Mouse (Mus musculus): ENCODE data around the gene Rffl.
A peak's percentile ranks its signal among the peaks of the same experiment; 100 is the strongest.

The Rffl gene

DNA sequence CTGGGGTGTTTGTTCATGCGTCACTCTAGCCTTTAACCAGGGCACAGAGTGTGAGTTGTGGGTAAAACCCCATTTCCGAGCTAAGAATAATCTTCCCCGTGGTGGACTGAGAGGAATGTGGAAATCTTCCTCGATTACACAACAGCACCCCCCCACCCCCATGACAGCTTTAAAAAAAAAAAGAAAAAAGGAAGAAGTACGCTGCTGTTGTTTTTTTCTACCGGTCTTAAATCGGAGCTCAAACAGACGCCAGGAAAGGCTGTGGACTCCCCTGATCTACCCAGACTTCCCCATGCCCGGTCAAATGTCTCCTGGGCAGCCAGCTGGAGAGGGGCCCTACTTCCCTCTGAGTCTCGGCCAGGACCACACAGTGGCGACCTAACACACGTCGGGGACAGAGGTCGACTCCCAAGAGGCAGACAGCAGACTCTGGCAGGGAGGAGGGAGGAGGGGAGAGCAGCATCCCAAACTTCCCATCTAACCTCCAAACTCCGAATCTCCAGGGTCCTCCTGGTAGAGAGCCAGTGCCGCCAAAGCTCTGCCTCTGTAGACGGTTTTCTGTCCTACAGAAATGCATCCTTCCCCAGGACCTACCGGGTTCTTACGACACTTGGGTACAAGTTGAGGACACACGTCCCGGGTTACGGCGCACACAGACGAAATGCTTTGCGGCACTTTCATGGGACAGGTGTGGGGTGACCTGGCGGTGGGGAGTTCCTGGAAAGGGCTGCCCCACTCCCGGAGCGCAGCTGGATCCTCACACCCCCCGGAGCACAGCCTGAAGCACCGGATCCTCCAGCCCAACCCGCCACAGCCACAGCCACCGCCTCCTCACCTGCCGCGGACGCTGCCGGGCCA lies 608 bp downstream of the Rffl start:
- DNase-seq, result peak; percentile 81

- no peak for DNase-seq
Measured at GRCm38 (mm10) chr11:82869506-82870172, 1.4 kb downstream of the Rffl start.

DNA sequence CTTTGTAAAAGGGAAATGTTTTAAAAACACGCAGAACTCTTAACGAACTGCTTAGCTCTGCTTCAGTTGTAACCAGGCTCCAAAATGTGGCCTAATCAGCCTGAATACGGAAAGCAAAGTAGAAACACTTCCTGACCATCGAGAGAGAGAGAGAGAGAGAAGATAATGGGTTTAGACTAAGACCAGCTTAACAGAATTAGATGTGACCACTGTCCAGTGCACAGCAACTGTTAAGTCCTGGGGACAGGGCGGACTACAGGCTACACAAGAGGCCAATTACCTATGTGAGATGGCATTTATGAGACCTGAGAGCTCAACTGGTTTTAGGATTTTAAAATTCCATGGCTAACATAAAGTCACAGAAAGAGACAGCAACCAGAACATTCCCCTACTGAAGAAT lies 3.1 kb downstream of the Rffl start:
- no peak for DNase-seq

DNA sequence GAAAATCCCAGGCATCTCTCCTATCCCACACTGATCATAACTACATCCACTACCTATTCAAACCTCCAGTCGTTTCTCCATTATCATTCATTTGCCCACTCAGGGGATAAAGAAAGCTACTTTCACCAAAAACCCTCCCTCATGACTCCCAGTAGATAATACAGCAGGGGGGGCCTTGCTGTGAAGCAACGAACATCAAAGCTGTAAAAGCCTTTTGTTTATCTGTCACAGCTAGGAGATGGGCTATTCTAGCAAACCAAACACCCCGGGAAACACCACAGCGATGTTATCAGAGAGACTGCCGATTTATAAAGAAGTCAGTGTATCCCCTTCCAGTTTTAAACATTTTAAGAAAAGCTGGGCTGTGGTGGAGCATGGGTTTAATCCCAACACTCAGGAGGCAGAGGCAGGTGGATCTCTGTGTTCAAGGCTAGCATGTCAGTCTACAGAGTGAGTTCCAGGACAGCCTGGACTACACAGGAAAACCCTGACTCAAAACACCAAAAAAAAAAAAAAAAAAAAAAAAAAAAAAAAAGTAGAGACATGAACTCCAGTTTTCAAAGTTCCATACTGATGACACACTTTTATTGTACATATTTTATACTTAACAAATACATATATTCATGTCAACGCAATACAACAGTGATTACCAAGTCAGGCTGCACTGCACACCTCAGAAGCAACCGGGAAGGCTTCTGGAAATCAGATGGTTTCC lies 4.0 kb downstream of the Rffl start:
- DNase-seq, result no peak

DNA sequence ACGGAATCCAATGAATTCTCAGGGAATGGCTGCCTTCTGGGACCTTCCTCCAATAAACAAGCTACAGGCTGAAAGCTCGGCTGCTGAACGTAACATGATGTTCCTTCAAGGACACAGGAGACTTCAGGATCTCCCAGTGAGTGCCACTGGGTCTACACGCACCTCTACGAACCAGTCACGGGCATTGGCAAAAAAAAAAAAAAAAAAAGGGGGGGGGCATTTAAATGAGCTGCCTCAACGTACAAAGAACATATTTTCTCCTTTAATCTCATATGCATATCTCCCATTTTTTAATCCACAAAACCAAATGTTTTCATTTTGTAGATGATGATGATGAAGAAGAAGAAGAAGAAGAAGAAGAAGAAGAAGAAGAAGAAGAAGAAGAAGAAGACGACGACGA lies 5.1 kb downstream of the Rffl start:
- no peak for DNase-seq

DNA sequence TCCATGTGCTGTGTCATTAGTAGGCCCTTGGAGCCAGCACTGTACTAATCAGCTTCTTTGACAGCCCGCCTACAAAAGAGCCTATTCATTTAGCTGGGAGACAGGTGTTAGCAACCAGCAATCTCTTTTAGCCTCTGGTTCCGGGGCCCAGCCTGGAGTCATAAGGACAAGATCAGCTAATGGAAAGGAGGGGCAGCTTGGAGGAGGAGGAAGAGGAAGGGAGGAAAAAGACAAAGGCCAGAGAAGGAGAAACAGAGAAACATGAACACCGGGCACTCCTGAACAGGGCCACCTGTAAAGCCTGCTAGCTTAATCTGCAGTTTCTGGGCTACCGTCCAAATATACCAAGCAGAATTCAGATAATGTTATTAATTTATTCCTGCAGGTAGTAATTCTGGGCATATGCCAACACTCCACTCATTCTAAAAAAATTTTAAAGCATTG lies 7.5 kb downstream of the Rffl start:
- no peak for DNase-seq

GRCm38 (mm10) chr11:82863059-82863458 lies 8.0 kb downstream of the Rffl start:
- DNase-seq, result no peak

DNA sequence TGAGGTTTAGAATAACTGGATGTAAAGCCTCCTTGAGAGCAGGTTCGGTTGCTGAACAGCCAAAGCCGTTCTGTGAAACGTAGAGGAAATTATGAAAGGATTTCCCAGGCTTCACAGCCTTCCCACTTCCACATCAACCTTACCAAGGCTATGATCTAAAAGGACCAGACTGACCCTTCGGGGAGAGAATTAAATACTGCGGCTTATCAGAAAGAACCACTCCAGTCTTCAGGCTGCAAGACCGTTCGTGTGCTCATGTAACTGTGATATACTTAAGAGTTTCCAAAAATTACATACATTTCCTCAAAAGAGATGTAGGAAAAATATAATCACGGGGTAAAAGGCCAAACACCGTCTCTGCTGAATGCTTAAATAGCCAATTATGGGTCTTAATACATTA lies 8.4 kb downstream of the Rffl start:
- no peak for DNase-seq

DNA sequence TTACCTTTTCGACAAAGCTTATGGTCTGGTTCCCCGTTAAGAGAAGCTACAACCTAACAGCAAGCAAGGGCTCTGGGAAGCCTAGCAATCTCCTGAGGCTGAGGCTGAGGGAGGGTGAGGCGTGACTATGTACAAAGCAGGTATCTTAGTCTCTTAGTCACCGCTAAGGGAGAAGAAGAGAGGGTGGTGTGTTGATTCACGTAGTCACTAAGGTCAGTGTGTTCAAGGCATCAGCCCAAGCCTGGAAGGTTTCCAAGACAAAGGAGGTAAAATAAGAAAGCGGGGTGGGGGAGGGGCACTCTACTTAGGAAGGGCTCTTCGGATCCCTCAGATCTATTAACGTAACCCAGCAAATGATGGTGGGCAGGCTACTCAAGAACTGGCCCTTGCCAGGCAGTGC lies 9.5 kb downstream of the Rffl start:
- no peak for DNase-seq

- DNase-seq, result no peak
Measured at GRCm38 (mm10) chr11:82860759-82861158, 10.3 kb downstream of the Rffl start.

GRCm38 (mm10) chr11:82857307-82857848 lies 13.6 kb downstream of the Rffl start:
- no peak for DNase-seq

DNA sequence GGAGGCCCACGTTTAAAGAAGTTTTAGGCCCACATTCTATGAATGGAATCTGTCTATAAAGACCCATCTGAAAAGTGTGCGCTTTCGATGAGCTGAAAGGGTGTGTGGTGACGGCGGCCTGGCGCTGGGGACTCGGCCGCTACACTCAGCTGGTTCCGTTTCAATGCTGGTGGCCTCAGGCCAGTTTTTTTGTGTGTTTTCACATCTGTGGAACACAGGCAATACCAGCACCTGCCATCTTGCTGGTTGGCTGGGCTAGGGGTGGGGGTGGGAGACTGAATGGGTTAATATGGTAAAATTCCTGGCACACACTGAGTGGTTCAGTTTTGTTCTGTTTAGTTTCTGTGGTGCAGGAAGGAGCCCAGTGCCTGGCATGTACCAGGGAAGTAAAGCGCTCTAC lies 15.0 kb downstream of the Rffl start:
- no peak for DNase-seq

- no peak for DNase-seq
Measured at GRCm38 (mm10) chr11:82855327-82855973, 15.6 kb downstream of the Rffl start.

GRCm38 (mm10) chr11:82854111-82854510 lies 16.9 kb downstream of the Rffl start:
- DNase-seq, result no peak

DNA sequence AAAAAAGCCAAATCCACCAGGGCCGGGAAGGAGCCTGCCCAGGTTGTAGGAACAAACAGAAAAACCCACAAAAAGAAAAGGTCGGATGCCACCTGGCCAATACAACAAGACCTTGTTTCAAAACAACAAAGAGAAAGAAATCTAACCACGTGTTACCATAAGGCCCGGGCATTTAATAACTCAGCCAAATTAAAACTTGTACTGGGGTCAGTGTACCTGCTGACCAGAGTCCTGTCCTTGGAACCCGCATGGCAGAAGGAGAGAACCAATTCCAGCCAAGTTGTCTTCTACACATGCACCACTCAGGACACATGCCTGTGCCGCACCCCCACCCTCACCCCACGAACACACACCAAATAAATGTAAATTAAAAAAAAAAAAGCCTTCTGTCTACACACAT lies 18.1 kb downstream of the Rffl start:
- no peak for DNase-seq

DNA sequence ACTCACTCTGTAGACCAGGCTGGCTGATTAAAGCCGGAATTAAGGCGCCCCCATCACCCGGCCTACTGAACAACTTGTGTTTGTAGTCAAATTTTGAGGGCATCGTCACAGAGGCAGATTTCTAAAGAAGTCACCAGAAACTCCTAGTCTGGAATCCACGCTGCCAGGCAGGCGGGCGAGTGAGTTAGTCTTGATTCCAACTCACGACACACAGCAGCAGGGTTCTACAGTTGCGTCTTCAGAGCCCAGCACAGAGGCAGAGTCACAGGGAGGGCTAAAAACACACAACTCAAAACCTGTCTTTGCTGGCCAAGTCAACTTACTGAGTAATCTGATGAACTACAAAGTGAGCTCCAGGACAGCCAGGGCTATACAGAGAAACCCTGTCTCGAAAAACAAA lies 18.5 kb downstream of the Rffl start:
- DNase-seq, result no peak

DNA sequence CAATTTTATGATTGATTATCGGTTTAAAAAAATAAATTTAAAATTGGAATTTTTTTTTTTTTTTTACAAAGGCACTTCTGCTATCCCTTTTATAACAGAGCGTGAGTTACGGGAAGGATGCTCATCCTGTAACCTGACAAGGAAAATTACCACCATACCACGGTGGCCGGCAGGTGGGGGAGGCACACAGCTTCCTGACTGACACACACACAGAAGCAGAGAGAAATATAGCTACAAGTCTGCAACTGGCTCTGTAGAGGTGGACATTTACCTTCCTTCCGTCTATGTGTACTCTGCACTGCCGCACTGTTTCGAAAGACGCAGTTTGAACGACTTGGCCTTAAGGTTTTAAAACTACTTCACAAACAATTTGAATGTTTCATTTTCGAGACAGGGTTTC lies 18.9 kb downstream of the Rffl start:
- DNase-seq, result no peak

GRCm38 (mm10) chr11:82850259-82850658 lies 20.8 kb downstream of the Rffl start:
- DNase-seq, result no peak

DNA sequence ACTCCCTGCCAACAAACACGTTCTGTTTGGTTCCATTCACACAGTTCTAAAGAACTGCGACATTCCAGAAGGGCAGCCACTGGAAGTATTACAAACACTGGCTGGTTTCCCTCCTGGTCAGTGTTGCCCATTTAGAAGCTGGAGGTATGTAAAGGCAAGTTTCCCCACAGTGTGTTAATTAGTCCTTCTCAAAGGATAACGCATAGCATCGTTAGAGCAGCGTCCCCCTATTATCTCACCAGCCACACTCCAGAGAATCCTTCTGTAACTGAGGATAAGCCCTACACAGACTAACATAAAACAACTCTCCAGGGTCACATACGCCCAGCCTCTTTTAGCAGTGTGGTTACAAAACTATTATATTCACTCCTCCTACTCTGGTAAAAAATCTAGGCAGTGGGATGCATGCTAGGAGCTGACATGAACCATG lies 23.4 kb downstream of the Rffl start:
- DNase-seq, result no peak

GRCm38 (mm10) chr11:82846938-82847337 lies 24.1 kb downstream of the Rffl start:
- DNase-seq, result no peak

GRCm38 (mm10) chr11:82846079-82846436 lies 25.0 kb downstream of the Rffl start:
- DNase-seq, result no peak

GRCm38 (mm10) chr11:82845415-82846078 lies 25.5 kb downstream of the Rffl start:
- DNase-seq, result no peak

Data from kidney, adult 18-20 months (tissue).